Mouse (Mus musculus) kidney, embryonic 14.5 days (tissue): Measurements from ENCODE around the gene Ccdc80. TPM values are rescaled to one million over a fixed set of nuclear protein-coding genes. Genes with fewer than 3 reads are reported as not detected.

Experiments
- ATAC-seq: fragments of 200-750 bp; cut with Nextera tagmentation; 2 replicates; pipeline ENCODE4 v1.8.0; 2017; ENCODE audit warnings: moderate number of reproducible peaks, mild to moderate bottlenecking, moderate TSS enrichment, moderate library complexity; ENCODE audit not compliant: low FRiP score, low TSS enrichment
- H3K27ac ChIP-seq: fragments of 300-500 bp; sonication (generic); 2 replicates; pipeline ENCODE4 v1.5.1; 2014; ENCODE audit warnings: low read depth, mild to moderate bottlenecking, low read length, moderate library complexity, mixed read lengths
- H3K27me3 ChIP-seq: fragments of 300-500 bp; sonication (generic); 2 replicates; pipeline ENCODE4 v1.6.1; 2014; ENCODE audit warnings: mild to moderate bottlenecking, low read length; ENCODE audit not compliant: control insufficient read depth, insufficient read depth
- H3K36me3 ChIP-seq: fragments of 300-500 bp; sonication (generic); 2 replicates; pipeline ENCODE4 v1.6.1; 2014; ENCODE audit warnings: low read length, mixed read lengths; ENCODE audit not compliant: control insufficient read depth, insufficient read depth
- H3K4me1 ChIP-seq: fragments of 300-500 bp; sonication (generic); 2 replicates; pipeline ENCODE4 v1.6.1; 2014; ENCODE audit warnings: low read length, mixed read lengths; ENCODE audit not compliant: control insufficient read depth, insufficient read depth
- H3K4me2 ChIP-seq: fragments of 300-500 bp; sonication (generic); replicated peaks from 2 replicates; pipeline ENCODE4 v1.6.1; 2014; ENCODE audit warnings: low read depth, mild to moderate bottlenecking, low read length
- H3K4me3 ChIP-seq: fragments of 300-500 bp; sonication (generic); 2 replicates; pipeline ENCODE4 v1.5.1; 2014; ENCODE audit warnings: mild to moderate bottlenecking, low read length
- H3K9ac ChIP-seq: fragments of 300-500 bp; sonication (generic); 2 replicates; pipeline ENCODE4 v1.6.1; 2014; ENCODE audit warnings: low read depth, mild to moderate bottlenecking, low read length, moderate library complexity
- H3K9me3 ChIP-seq: fragments of 300-500 bp; sonication (generic); 2 replicates; pipeline ENCODE4 v1.6.1; 2016; ENCODE audit warnings: low read length; ENCODE audit not compliant: control insufficient read depth
- WGBS: fragments of 180-500 bp; shearing (Covaris S2); extraction: QIAGEN DNeasy Blood & Tissue Kit; methylation state at CpG from one replicate; pipeline ENCODE4 v1.1.7; 2014; 5-methylcytosine and 5-hydroxymethylcytosine counted together
- polyA plus RNA-seq: library from polyadenylated mRNA; unstranded; fragments of >200 nt; fragmentation: Nextera tagmentation; extraction: Ambion mirVana; gene quantifications from 2 replicates; pipeline ENCODE4 v1.2.1, GENCODE M21; 2014

The Ccdc80 gene
- polyA plus RNA-seq, 1 experiment from 2014 or later, result 78.5 TPM

DNA sequence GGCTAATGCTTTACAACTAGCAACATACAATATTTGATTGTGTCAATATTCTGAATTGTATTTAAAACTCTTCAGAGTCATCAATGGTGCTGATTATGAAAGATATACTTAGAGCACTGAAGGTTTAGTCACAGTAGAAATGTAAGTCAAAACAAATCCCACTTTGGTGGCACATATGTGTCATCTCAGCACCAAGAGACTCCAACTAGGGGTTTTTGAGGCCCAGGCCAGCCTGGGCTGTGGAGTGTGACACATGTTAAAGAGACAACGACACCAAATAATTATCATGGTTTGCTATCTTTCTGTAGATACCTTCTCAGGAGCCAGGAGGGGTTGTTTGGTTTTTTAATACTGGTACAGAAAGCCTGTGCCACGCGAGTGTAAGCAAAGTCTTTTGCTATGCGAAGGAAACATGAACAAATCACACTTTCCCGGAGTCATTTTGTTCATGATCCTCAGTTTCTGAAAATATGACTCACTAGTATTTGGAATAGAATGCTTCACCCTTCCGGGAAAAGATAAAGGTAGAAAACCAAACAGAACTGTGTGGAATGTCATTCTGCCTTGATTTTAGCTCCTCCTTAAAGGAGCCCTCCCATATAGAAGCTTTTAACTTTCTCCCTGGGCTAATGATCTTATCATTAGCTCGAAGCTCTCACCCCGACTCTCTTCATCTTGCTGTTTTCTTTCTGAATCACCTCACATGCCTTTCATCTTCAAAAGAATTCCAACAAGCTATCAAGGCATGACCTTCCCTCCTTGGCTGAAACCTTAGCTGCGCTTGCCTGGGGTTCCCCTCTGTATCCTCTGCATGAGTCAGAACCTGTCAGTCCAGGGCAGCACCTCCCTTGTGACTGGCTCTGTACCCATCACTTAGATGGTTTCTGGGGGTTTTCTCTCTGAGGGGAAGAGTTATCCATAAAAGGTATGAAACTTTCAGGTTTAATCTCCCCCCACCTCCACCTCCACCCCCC is 31.3 kb downstream of the Ccdc80 start:
- ATAC-seq, result peak; percentile 85; the same call in 1 of the 2 replicates
- H3K36me3 ChIP-seq, result peaks cover 8% of the 10 kb centered on the region; the same call in 1 of the 2 replicates
- 54% methylated on average over 9 of the region's 9 CpGs for WGBS
- no peaks in the 10 kb centered on the region for H3K4me1 ChIP-seq
- no peak overlapping the region for H3K4me2 ChIP-seq
- no peak overlapping the region for H3K9ac ChIP-seq
- no peaks in the 10 kb centered on the region for H3K27me3 ChIP-seq
- no peak overlapping the region for H3K27ac ChIP-seq
- H3K9me3 ChIP-seq, result no peaks in the 10 kb centered on the region
- no peak overlapping the region for H3K4me3 ChIP-seq

DNA sequence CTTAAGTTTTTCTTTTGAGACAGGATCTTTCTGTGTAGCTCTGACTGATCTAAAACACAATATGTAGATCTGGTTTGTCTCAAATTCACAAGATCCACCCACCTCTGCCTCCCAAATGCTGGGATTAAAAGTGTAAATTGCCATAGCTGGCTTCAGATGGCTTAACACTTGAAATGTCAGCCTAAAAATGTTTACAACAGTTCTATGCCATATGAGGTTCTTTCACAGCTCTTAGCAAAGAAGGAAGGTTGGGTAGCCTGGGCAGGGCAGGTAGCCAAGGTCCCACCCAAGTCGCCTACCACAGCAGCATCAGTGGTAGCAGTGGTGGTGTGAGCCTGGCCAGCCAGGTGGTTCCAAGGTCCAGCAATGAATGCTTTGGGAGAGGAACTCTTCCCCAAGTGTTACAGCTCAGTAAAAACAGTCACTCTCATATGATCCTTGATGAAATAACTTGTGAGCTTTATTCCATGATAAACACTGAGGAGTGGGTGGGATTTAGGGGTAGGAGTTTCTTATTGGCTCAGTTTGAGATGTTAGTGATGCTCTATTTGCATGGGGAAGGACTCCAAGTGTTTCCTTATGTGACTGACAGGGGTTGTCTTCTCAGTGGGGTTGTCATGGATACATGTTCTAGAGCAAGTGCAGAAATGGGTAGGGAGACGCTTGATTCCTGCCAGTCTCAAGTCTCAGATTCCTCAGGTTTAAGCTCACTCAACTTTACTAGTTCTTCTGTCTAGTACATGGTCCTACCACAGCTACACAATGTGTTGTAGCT is 34.9 kb downstream of the Ccdc80 start:
- Histone ChIP-seq H3K9ac (no peak overlapping the region), H3K36me3 (peaks cover 8% of the 10 kb centered on the region; the same call in 1 of the 2 replicates), H3K4me3 (no peak overlapping the region), H3K27me3 (no peaks in the 10 kb centered on the region), H3K4me2 (no peak overlapping the region), H3K4me1 (no peaks in the 10 kb centered on the region), H3K27ac (no peak overlapping the region), H3K9me3 (no peaks in the 10 kb centered on the region)
- no peak for ATAC-seq
- WGBS, result 88% methylated on average over 2 of the region's 2 CpGs

DNA sequence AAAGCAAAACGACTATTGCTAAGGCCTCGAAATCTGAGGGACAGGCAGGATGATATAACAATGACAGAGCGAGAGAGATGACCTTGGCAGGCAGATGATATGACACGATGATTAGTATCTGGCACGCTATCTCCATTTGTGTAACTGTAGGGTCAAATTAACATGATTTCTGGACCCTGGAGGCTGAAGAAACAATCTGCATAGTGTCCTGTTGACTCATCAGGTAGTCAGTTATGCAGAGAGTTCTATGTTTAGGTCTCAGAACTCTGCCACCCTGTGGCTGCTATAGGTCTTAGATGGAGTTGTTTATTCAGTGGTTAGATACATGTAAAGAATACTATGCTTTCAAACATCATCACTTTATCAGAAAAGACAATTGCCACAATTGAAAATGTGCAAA is 48.5 kb downstream of the Ccdc80 start:
- Histone ChIP-seq H3K4me2 (no peak overlapping the region), H3K4me1 (no peaks in the 10 kb centered on the region), H3K9me3 (no peaks in the 10 kb centered on the region), H3K4me3 (no peak overlapping the region), H3K27ac (no peak overlapping the region), H3K27me3 (no peaks in the 10 kb centered on the region), H3K36me3 (peaks cover 41% of the 10 kb centered on the region), H3K9ac (no peak overlapping the region)
- ATAC-seq, result no peak
- 95% methylated on average over 5 of the region's 5 CpGs for WGBS

DNA sequence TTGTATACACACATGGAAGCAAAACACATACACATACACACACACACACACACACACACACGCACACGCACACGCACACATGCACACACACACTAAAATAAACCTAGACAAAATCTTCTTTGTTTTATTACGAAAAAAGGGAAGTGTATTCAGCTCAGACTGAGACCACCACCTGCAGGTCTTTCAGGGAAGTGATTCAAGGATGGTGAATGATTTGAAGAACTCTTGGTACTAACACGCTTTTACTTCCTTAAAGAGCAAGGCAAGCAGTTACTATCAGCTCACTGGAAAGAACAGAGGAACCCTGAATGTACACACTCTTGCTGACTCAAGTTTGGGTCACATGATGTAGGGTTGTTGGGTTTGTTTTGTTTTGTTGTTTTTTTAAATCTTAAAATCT is 49.4 kb downstream of the Ccdc80 start:
- no peak for ATAC-seq
- peaks cover 44% of the 10 kb centered on the region for H3K36me3 ChIP-seq
- 90% methylated on average over 5 of the region's 5 CpGs for WGBS
- no peak overlapping the region for H3K27ac ChIP-seq
- no peaks in the 10 kb centered on the region for H3K4me1 ChIP-seq
- H3K4me2 ChIP-seq, result no peak overlapping the region
- no peak overlapping the region for H3K4me3 ChIP-seq
- H3K9ac ChIP-seq, result no peak overlapping the region
- H3K9me3 ChIP-seq, result no peaks in the 10 kb centered on the region
- no peaks in the 10 kb centered on the region for H3K27me3 ChIP-seq

DNA sequence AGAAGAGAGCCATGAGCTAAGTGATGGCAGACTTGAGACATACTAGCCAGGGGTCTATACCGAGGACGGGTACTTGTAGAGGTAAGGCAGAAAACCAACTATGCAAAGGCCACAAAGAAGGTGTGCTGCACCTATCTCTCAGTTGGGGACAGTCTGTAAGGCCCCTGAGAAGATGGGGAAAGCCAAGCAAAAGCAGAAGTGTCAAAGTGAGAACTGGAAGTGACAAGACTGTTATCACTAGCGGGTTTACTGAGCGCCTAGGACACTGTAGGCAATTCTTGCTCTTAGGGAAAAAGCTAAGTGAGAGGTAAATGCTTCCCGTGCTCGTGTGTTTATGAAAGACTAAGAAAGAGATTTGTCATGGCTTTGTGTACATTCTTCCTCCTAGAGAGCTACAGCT is 51.9 kb downstream of the Ccdc80 start:
- Histone ChIP-seq H3K4me2 (no peak overlapping the region), H3K4me1 (no peaks in the 10 kb centered on the region), H3K9me3 (no peaks in the 10 kb centered on the region), H3K4me3 (no peak overlapping the region), H3K27ac (no peak overlapping the region), H3K36me3 (peaks cover 44% of the 10 kb centered on the region), H3K9ac (no peak overlapping the region), H3K27me3 (no peaks in the 10 kb centered on the region)
- ATAC-seq, result no peak
- 96% methylated on average over 6 of the region's 6 CpGs for WGBS

DNA sequence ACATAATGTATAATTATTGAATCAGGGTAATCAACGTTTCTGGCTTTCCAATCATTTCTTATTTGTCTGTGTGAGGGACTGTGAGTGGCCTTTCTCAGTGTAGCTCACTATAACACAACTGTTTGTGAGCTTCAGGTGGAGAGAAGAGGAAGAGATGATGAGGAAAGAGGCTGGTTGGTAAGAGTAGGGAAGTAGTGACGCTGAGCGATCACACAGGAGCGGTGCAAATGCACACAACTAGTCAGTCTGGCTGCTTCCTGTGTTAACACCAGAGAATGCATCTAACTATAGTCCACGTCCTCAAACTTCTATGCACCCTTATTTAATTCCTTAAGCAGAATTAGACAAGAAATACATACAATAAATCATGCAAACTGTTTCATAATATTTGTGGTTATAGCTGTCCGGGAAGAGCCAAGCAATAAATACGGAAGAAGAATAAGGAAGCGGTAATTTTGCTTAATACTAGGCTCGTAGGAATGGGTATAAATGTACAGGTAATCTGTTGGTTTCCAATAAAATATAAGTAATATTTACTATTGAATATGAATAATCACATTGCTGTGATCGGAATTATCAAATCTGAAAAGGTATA is 55.4 kb downstream of the Ccdc80 start:
- Histone ChIP-seq H3K36me3 (peaks cover 30% of the 10 kb centered on the region; the same call in 1 of the 2 replicates), H3K27ac (no peak overlapping the region), H3K27me3 (no peaks in the 10 kb centered on the region), H3K4me1 (no peaks in the 10 kb centered on the region), H3K9me3 (no peaks in the 10 kb centered on the region), H3K9ac (no peak overlapping the region), H3K4me3 (no peak overlapping the region), H3K4me2 (no peak overlapping the region)
- WGBS, result 94% methylated on average over 10 of the region's 10 CpGs
- ATAC-seq, result no peak

DNA sequence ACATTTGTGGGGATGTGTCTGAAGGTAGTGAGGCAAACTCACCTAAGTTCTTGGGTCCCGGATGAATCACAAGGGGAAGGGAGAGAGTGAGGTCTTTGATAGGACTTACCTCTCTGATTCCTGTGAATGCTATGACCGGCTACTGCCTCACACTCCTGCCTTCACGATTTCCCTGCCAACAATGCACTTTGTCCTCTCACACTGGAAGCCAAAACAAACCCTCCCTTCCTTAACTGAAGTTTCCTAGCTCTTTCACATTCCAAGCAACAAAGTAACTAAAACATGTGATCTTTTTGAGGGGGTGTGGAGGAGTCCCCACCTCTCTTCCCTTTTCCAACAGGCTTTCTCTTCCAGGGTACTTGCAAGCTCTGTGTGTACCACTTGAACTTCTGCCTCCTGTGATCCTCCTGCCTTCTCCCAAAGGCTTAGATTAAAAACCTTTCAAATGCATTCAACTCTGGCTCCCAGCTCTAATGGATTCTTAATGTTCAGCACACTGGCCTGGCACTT is 61.6 kb downstream of the Ccdc80 start:
- no peak for ATAC-seq
- Histone ChIP-seq H3K36me3 (peaks cover 4% of the 10 kb centered on the region; the same call in 1 of the 2 replicates), H3K4me3 (no peak overlapping the region), H3K4me2 (no peak overlapping the region), H3K9me3 (no peaks in the 10 kb centered on the region), H3K27me3 (no peaks in the 10 kb centered on the region), H3K9ac (no peak overlapping the region), H3K27ac (no peak overlapping the region), H3K4me1 (no peaks in the 10 kb centered on the region)
- 81% methylated on average over 3 of the region's 3 CpGs for WGBS

DNA sequence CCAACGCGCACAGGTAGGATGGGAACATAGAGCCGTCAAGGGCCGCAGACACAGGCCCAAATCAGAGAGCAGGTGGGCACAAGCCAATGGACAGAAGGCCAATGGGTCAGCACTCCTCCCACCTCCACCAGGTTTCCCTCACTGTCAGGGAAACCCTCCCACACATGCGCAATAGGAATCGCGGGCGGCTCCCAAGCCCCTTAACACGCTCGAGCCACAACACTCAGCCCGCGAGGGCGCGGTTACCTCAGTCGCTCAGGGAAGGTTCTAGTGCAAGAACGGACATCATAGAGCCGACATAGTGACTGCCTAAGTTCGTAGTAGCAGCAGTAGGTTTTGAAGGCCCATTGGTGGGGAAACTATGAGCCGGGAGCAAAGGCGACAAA is 64.9 kb downstream of the Ccdc80 start:
- Histone ChIP-seq H3K4me2 (peak overlapping the region; percentile 75), H3K9me3 (no peaks in the 10 kb centered on the region), H3K27ac (peak overlapping the region; percentile 89), H3K4me3 (peak overlapping the region; percentile 62), H3K9ac (peak overlapping the region; percentile 69), H3K27me3 (no peaks in the 10 kb centered on the region), H3K36me3 (peaks cover 3% of the 10 kb centered on the region; the same call in 1 of the 2 replicates), H3K4me1 (no peaks in the 10 kb centered on the region)
- under 1% methylated on average over 20 of the region's 20 CpGs for WGBS
- peak; percentile 80 for ATAC-seq
